Mouse (Mus musculus): ENCODE results near the gene Tenm4. TPM values are rescaled to one million over a fixed set of nuclear protein-coding genes. Genes with fewer than 3 reads are reported as not detected.

Gene Tenm4
- total RNA-seq, 2 experiments from 2014 or later = 1.1 to 5.7 TPM

GRCm38 (mm10) chr7:96476987-96477613 is 306.1 kb downstream of the Tenm4 start:
- no peak for DNase-seq

DNA sequence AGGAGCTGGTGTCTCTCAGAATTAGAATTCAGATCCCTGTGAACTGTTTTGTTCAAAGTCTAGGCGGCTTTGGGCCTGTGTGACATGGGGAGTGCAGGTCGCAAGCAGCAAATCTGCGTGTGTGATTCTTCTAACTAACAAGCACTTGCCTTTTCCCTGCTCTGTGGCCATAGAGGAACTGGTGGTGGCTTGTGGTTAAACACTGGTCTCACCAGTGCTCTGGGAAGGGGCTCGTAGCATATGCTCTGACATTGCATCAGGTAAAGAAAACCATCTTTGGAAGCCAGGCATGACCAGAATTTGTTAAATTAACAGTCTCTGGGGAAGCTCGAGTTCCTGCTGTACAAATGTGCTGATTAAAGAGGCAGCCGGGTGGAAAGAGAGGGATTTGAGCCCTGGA is 308.1 kb downstream of the Tenm4 start:
- no peak for DNase-seq

GRCm38 (mm10) chr7:96480351-96480983 is 309.4 kb downstream of the Tenm4 start:
- no peak for DNase-seq

DNA sequence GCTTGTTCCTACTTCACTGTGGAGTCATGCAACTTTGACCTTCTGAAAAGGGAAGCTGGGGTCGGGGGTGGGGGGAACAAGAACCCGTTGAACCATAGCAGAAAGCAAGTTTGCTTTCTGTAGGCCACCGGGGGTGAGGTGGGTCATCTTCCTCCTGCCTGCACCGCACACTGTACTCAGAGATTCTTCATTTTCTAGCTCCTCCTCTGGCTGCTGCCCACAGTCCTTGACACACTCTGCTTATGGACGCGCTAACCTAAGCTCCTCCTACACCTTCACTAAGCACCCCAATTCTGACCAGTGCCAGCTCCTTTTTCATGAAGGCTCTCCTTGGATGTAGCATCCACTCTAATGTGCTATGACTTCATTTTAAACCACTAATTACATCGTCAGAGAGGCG is 311.9 kb downstream of the Tenm4 start:
- DNase-seq = no peak

DNA sequence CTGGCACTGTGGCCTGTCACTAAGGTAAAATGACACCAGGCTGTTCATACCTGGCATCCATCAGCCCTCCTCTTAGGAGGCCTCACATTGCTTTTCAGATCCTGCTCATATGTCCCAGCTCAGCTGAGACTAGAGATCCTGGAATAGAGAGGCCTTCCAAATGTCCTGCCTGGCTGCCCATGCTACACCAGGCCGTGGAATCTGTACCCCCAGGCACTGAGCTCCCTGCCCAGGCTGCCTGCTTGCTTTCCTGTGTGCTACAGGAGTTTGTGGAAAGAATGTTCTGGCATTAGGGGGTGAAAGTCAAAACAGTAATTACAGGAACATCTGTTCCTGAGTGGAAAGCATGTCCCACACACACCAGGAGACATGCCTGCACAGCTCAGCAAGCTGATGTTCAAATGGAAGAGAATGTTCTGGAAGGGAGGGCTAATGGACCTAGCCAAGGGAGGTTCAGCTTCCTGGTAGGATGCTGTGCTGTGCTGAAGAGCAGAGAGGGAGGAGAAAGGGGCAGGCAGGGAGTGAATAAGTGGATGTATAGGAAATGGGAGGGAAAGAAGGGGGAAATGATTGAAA is 313.0 kb downstream of the Tenm4 start:
- DNase-seq = peak; percentile 21

GRCm38 (mm10) chr7:96489348-96490076 is 318.5 kb downstream of the Tenm4 start:
- DNase-seq = no peak

DNA sequence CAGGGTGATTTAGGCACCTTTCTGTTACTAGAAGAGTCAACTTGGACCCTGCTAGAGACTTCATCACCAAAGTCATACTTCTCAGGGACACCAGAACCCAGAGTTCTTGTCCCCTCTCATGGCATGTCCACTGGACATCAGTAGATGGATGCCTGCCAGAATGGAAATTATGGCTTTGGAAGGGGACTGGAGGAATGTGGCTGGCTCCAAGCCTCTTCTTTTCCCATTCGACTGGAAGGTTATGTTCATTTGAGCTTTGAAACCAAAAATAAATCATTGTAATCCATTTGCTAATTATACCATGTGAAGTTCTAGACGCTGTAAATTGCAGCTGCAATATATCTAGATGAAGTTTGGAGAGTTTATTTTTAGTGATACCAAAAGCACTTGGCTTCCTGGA is 320.9 kb downstream of the Tenm4 start:
- no peak for DNase-seq

DNA sequence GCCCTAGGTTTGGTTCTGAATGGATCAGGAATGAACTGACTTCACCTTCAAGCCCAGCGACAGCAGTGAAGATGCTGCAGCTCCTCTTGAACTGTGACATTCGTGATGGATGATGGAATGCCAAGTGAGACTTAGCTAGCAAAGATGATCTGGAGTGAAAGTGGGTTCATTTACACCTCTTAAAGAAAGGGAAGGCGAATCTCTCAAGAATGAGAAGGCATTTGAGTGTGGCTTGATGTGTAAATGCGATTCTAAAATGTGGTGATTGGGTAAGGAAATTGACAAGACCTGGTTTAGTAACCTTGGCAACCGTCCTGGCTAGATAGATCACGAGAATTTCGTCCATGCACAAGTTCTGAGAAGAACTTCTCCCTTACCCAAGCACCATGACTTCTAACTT is 321.6 kb downstream of the Tenm4 start:
- no peak for DNase-seq

- DNase-seq = no peak
Observed at GRCm38 (mm10) chr7:96494057-96494456, 323.0 kb downstream of the Tenm4 start.

DNA sequence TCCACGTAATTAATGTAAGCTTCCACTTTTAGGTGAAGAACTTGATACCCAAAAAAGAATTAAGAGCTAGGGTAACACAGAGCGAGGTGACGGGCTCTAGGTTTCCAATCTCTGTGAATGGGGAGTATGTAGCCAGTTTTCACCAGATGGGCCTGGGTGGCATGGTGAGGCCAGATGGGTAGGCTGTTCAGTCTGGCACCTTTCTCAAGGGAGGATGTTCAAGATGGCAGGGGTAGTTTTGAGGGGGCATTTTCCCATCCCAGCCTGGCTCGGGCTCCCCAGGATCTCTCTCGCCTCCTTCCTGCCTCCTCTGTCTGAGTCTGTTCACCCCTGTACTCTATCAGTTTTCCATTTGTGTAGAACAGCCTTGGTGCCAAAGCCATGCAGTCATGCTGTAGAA is 329.1 kb downstream of the Tenm4 start:
- DNase-seq = no peak

- DNase-seq = no peak
Observed at GRCm38 (mm10) chr7:96500797-96501196, 329.8 kb downstream of the Tenm4 start.

DNA sequence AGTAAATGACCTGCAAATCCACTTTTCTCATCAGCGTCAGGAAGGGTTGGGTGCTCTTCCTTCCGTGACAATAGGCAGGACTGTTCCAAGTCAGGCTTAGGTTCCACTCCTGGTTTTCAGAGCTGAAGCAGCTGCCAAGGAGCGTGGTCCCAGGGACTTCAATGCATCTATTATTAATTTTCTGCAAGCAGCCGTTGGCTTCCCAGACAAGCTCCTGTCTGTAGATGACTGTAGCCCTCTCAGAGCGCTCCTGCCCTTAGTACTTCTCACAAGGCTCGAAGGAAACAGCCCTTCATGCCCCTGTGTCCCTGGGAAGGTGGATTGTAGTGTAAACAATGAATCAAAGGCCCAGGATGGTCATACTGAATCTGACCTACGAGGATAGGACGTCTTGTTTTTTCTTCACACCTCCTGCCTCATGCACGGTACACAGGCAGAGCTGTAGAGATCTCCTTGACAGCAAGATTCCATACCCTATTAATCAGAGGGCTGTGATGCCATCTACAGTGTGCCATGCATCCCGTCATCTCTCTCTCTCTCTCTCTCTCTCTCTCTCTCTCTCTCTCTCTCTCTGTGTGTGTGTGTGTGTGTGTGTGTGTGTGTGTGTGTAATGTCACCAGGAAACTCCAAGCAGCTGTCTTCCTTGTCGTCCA is 331.4 kb downstream of the Tenm4 start:
- DNase-seq = no peak

DNA sequence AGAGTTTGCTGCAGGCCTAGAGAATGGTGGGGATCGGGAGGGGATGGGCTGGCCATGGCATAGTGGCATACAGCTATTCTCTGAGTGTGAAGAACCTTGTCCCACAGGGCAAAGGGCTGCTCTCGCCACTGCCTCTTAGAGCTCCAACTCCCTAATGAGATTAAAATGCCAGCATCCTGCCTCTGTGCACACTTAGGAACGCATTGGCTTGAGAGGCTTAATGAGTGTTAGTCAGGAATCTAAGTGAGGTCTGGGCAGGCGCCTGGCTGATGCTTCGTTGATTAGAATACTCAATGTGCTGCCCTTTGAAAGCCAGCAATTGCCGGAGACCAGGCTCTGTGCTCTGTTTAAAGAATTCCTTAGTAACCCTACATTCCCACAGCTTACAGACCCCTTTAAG is 334.5 kb downstream of the Tenm4 start:
- DNase-seq = no peak

DNA sequence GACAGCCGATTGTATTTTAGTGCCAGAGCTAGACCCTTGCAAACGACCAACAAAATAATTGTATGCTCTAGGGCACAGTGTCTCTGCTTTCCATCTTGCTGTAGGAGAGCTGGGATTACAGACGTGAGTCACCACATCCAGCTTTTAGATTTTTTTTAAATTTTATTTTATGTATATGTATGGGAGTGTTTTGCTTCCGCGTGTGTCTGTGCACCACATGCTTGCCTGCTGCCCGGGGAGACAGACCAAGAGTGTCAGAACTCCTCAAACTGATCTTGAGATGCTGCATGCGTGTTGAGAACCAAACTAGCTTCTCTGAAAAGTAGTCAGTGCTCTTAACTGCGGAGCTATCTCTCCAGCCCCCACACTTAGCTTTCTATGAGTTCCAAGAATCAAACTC is 336.0 kb downstream of the Tenm4 start:
- DNase-seq = no peak

GRCm38 (mm10) chr7:96510396-96510795 is 339.4 kb downstream of the Tenm4 start:
- no peak for DNase-seq

DNA sequence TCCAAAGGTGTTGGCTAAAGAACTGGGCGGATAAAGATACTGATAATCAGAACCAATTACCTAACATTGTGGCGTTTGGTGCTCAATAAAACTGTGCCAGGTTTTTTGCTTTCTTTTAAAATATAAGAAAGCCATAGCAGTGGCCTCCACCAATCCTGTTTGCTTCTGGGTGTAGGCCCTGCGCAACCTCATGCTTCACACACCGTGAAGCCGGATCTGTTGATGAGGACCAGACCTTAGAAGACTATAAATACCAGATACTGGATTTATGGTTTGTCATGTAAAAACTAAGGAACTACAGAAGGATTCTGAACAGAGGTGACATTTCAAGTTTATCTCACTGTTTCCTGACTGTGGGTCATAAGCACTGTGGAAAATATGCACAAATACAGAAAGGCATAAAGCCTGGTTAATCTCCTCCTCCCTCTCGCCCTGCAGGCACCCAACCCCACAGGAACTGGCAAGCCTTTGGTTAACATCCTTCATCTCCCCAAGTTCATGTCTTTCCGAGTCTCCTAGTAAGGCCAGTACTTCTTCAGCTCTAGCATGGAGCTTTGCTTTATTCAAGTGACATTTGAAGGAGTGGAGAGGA is 340.1 kb downstream of the Tenm4 start:
- DNase-seq = no peak

DNA sequence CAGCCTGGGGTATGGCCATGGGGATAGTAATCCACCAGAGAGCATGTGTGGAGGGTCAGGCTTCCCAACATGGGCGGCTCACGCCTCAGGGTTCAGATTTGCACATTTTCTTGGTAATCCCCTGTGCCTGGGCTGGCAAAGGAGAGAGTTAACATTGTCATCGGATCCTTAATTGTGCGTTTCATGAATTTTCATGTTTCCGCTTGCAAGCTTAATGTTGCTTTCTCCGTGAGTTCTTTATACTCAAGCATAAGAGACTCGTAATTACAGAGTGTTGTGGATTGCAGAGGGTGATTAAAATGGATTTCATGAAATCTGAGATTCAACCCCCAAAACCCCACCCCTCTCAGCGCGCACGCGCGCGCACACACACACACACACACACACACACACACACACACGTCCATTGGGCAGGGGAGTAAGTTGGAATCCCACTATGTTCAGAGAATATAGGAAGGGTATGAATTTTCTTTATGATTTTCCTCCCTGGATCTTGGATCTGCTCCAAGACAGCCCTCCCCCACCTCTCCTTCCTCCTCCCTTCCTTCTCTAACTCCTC is 341.0 kb downstream of the Tenm4 start:
- DNase-seq = no peak

- no peak for DNase-seq
Observed at GRCm38 (mm10) chr7:96519216-96519615, 348.2 kb downstream of the Tenm4 start.

DNA sequence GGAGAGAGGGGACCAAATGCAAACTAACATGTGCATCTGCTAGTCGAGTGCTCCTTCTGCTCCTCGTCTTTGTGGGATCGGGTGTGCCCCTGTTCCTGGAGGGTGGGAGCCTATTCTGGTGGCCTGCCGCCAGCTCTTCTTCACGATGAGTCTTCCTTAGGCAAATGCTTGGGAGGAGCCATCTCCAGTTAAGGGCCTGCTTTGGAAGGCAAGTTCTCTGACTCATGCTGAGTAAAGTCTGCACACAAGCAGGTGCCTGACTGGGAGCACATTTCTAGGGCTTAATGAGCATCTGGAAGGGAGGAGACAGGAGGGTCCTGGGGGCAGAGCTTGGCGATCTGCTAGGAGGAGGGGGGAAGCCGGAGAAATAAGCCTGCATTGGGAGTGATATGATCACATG is 350.9 kb downstream of the Tenm4 start:
- no peak for DNase-seq

GRCm38 (mm10) chr7:96523673-96524072 is 352.6 kb downstream of the Tenm4 start:
- no peak for DNase-seq

GRCm38 (mm10) chr7:96524486-96525205 is 353.6 kb downstream of the Tenm4 start:
- DNase-seq = no peak

Data from gastrocnemius, postnatal 25 days (tissue).